Mouse (Mus musculus) layer of hippocampus, adult 2 months (tissue): ENCODE data around the gene Adam23. TPM values are rescaled to one million over a fixed set of nuclear protein-coding genes. Genes with fewer than 3 reads are reported as not detected.
A peak's percentile ranks its signal among the peaks of the same experiment; 100 is the strongest.
"Not testable (repeated sequence)": the region's sequence is repeated elsewhere in the genome, so short reads cannot be mapped to it uniquely, and the experiment has no call there.

ENCODE experiments used
- DNase-seq, 2 experiments: peaks; one replicate each; pipeline ENCODE4 v3.0.0; 2022; ENCODE audit warnings: low spot score in 2 of 2
- H3K27ac ChIP-seq: fragments of 200-600 bp; 2 replicates; pipeline ENCODE4 v1.8.1; 2022
- H3K4me3 ChIP-seq: fragments of 200-600 bp; 2 replicates; pipeline ENCODE4 v1.8.1; 2022; ENCODE audit warnings: mild to moderate bottlenecking
- CTCF ChIP-seq: fragments of 200-600 bp; conservative IDR thresholded peaks from 2 replicates; pipeline ENCODE4 v1.8.1; 2022; ENCODE audit warnings: antibody characterized with exemption, mild to moderate bottlenecking, moderate library complexity
- total RNA-seq, 2 experiments: library from RNA; stranded (reverse); gene quantifications; 2 replicates each; pipeline ENCODE4 v1.2.3; 2021

Gene Adam23
- total RNA-seq, 2 experiments from 2014 or later, result 129 to 131 TPM

GRCm38 (mm10) chr1:63567031-63567430 lies 121.3 kb downstream of the Adam23 start:
- no peak for DNase-seq
- H3K27ac ChIP-seq, result no peak overlapping the region
- TF ChIP-seq CTCF, result no peak
- no peak overlapping the region for H3K4me3 ChIP-seq

- TF ChIP-seq CTCF, result no peak
- Histone ChIP-seq H3K4me3 (no peak overlapping the region), H3K27ac (no peak overlapping the region)
- DNase-seq, result no peak
Observed at GRCm38 (mm10) chr1:63572229-63572628, 126.5 kb downstream of the Adam23 start.

GRCm38 (mm10) chr1:63573432-63573831 lies 127.7 kb downstream of the Adam23 start:
- H3K4me3 ChIP-seq, result no peak overlapping the region
- 0 out of 2 replicates have a peak overlapping the region, but pooled peaks have one; percentile 23 for H3K27ac ChIP-seq
- DNase-seq, result no peak
- no peak for TF ChIP-seq CTCF

- no peak for TF ChIP-seq CTCF
- Histone ChIP-seq H3K4me3 (no peak overlapping the region), H3K27ac (0 out of 2 replicates have a peak overlapping the region, but pooled peaks have one; percentile 23)
- DNase-seq, result no peak
Observed at GRCm38 (mm10) chr1:63573864-63574611, 128.3 kb downstream of the Adam23 start.

GRCm38 (mm10) chr1:63576803-63577202 lies 131.1 kb downstream of the Adam23 start:
- Histone ChIP-seq H3K4me3 (no peak overlapping the region), H3K27ac (no peak overlapping the region)
- DNase-seq, result no peak
- TF ChIP-seq CTCF, result no peak

GRCm38 (mm10) chr1:63579153-63579552 lies 133.5 kb downstream of the Adam23 start:
- Histone ChIP-seq H3K4me3 (no peak overlapping the region), H3K27ac (no peak overlapping the region)
- no peak for TF ChIP-seq CTCF
- no peak for DNase-seq

GRCm38 (mm10) chr1:63586869-63587268 lies 141.2 kb downstream of the Adam23 start:
- no peak for TF ChIP-seq CTCF
- Histone ChIP-seq H3K4me3 (no peak overlapping the region), H3K27ac (no peak overlapping the region)
- no peak for DNase-seq

GRCm38 (mm10) chr1:63603870-63604500 lies 158.3 kb downstream of the Adam23 start:
- Histone ChIP-seq H3K27ac (no peak overlapping the region), H3K4me3 (no peak overlapping the region)
- no peak for DNase-seq
- TF ChIP-seq CTCF, result no peak

- no peak overlapping the region for H3K4me3 ChIP-seq
- peak; percentile 27 for TF ChIP-seq CTCF
- H3K27ac ChIP-seq, result no peak overlapping the region
- DNase-seq, result no peak
Observed at GRCm38 (mm10) chr1:63609613-63610012, 163.9 kb downstream of the Adam23 start.

GRCm38 (mm10) chr1:63614594-63614993 lies 168.9 kb downstream of the Adam23 start:
- DNase-seq, result no peak
- H3K4me3 ChIP-seq, result no peak overlapping the region
- no peak overlapping the region for H3K27ac ChIP-seq
- no peak for TF ChIP-seq CTCF

- DNase-seq, result no peak
- Histone ChIP-seq H3K4me3 (no peak within 1 kb of the TSS), H3K27ac (no peak within 1 kb of the TSS)
- TF ChIP-seq CTCF, result no peak
Observed at GRCm38 (mm10) chr1:63615668-63616067, 170.0 kb downstream of the Adam23 start, which contains the start of gene Gm39653. TSS of gene Gm39653 (plus strand) at chr1:63615968.

- DNase-seq, result no peak
- Histone ChIP-seq H3K4me3 (no peak overlapping the region), H3K27ac (no peak overlapping the region)
- no peak for TF ChIP-seq CTCF
Observed at GRCm38 (mm10) chr1:63628211-63628610, 182.5 kb downstream of the Adam23 start.

- H3K4me3 ChIP-seq, DNase-seq, H3K27ac ChIP-seq: not testable (repeated sequence)
Observed at GRCm38 (mm10) chr1:63630390-63630789, 184.7 kb downstream of the Adam23 start.

GRCm38 (mm10) chr1:63639921-63640320 lies 194.2 kb downstream of the Adam23 start:
- no peak overlapping the region for H3K4me3 ChIP-seq
- DNase-seq, result no peak
- no peak overlapping the region for H3K27ac ChIP-seq
- no peak for TF ChIP-seq CTCF

Other genes starting within 250 kb of the Adam23 start
- under 1 TPM; 0.49 to 0.61 TPM for gene Gpr1, start 231.3 kb upstream of the Adam23 start, total RNA-seq
- gene Zdbf2, start 172.6 kb upstream of the Adam23 start, total RNA-seq, result 10 to 100 TPM; 13.0 to 17.3 TPM
- gene Gm39653, start 170.1 kb downstream of the Adam23 start, total RNA-seq, result not detected
- not detected for gene Dytn, start 241.0 kb downstream of the Adam23 start, total RNA-seq